Mouse (Mus musculus): Measurements from ENCODE around the gene Gpa33.

Gene Gpa33

DNA sequence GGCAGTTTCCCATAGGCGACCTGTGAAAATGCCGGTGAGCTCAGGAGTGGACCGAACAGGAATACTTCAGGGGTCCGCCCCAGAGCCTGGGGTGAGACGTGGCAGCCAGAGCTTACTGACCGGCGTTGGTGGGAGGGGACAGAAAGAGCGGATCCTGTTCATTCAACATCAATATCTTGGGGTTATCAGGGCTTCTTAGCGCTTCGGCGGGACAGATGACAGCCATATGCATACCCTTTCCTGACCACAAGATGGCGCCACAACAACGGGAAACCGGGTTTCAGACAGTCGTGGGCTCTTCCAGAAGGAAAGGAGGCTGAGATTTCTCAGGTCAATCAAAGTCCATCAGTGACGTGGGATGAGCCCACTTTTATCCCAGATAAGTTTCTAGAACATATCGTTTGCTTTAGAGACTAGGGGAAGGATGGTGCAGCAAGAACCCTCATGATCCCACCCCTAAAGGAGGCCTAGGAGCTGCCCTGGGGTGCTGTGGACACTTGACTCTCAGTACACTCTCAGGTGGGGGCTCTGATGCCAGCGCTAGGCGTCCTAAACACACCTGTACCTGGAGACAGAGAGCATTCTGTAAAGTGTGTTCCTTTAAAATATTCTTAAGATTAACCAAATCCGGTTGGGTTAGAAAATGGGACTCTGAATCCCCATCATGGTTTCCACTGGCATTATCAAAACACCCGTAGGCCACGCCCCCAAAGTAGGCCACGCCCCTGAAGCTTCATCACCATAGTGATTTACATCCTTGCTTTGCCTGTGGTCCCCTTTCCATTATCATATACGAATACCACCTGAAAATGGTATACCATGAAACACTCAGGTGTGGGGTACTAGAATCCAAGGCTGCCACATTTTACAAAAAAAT is 30.8 kb downstream of the Gpa33 start:
- peak; percentile 20 to 44 for DNase-seq (ENCODE audit: low spot score in 2 of 2)

DNA sequence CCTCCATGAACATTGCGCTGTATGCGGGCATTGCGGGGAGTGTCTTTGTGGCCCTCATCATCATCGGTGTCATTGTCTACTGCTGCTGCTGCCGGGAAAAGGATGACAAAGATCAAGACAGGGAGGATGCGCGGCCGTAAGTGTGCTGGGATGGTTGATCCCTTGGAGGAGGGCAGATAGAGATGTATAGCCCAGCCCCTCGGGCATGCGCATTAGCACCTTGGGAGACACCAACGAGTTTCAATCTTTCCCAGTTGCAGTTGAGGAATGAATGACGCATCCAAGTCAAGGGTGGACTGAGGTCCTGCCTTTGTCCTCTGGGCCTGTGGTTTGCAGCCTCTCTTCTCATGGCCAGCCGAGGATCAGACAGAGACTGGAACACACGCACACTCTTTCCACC is 34.5 kb downstream of the Gpa33 start:
- no peak for DNase-seq (ENCODE audit: low spot score in 2 of 2)

DNA sequence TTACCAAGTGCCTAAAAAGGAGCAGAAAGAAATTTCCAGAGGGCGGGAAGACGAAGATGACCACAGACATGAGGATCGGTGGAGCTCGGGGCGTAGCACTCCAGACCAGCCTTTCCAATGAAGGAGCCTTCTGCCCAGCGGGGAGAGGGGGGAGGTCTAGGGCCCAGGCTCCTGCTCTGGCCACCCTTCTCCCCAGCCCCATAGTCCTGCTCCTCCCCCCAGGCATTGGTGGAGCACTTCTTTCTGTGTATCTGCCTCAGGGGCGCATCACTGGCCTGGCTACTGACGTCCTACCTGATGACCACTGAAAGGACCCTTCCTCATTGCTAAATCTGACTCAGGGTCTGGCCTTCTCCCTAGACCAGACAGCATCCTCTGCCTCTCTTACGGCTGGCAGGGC is 35.1 kb downstream of the Gpa33 start:
- no peak for DNase-seq (ENCODE audit: low spot score in 2 of 2)

DNA sequence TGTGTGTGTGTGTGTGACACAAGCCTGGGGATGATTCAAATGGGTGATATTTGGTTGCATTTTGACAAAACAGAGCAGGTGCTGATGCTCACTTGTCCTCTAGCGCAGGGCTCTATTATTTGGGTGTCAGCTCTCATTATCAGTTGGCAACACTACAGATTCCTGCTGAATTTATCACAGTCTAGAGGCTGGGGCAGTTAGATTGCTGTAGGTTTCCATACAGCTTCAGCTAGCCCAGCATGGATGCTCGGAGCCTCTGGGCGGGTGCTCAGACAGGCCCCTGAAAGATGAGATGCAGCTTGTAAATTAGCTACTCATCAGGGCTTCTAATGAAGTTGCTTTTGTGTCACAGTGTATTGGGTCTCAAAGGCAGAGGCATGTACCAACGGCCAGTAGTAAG is 37.4 kb downstream of the Gpa33 start:
- no peak for DNase-seq (ENCODE audit: low spot score in 2 of 2)

DNA sequence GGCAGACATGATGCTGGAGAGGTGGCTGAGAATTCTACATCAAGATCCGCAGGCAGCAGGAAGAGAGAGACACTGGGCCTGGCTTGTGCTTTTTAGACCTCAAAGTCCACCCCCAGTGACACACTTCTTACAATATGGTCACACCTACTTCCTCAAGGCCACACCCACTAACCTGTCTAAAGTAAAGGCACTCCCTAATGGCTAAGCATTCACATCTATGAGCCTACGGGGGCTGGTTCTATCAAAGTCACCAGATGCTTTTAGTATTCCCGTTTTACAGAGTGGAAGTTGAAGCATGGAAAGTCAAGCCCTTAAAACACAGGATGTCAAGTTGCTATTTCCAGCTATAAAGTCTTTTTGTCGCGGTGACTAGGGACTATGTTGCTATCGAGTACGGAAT is 38.0 kb downstream of the Gpa33 start:
- DNase-seq (ENCODE audit: low spot score in 2 of 2): no peak

DNA sequence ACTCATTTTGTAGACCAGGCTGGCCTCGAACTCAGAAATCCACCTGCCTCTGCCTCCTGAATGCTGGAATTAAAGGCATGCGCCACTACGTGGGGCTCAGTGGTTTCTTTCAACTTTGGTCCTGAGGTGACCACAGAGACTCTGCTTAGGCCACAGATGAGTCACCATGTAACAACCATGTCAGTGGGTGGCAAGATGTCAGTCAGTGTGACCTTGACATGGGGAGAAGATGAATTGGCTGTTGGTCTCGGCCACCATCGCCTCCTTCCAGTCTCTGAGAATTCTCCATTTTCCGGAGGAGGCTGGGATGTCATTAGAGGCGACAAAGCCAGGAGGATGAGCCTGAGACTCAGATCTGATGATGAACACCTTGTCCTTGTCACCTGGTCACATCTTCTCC is 39.7 kb downstream of the Gpa33 start:
- DNase-seq (ENCODE audit: low spot score in 2 of 2): no peak

DNA sequence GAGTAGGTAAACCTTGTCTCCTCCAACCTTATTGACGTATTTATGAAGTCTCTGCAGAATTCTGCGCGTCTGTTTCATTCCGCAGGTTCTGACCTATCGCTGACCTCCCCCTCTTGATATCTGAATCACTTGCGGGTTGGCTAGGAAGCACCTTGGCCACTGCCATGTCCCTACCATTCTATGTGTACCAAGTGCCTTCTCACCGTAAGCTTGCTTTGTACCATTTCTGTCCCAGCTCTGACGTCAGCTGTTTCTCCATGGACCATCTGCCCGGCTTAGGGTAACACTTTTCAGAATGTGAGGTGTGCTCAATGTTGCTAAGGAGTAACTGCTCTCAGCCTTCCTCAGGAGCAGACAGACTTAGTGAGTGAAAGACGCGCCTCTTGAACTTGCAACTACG is 40.8 kb downstream of the Gpa33 start:
- no peak for DNase-seq (ENCODE audit: low spot score in 2 of 2)

DNA sequence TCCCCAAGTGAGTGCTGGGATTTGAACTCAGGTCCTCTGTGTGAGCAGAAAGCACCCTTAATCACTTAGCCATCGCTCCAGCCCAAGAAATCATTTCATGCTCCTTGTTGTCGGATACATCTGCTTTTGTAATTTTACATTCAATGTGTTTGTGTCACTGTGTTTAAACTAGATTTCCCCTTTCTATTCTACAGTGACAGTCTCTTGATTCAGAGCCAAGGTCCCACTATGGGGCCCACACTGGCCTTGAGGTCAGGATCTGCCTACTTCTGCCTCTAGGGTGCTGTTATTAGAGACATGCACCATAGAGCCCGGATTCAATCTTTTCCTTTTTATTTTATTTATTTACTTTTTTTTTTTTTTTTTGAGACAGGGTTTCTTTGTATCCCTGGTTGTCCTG is 43.0 kb downstream of the Gpa33 start:
- DNase-seq (ENCODE audit: low spot score in 2 of 2): no peak

DNA sequence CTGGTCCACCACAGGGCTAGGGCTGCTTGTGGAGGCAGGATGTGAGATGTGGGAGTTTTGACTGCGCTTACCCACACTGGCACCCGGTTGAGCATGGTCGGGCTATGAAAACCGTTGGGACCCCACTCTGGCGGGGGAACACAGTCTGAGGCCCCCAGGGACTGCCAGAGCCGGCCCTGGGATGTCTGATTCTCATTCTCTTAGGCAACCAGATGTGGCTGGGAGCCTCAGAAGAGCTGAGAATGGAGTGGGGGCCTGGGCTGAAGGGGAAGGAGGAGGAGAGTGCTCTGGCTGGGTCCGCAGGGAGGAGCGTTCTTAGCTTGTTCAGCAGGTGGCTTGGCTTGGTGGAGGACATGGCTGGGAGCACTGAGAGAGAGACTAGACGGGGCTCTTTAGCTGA is 43.6 kb downstream of the Gpa33 start:
- DNase-seq (ENCODE audit: low spot score in 2 of 2): no peak

DNA sequence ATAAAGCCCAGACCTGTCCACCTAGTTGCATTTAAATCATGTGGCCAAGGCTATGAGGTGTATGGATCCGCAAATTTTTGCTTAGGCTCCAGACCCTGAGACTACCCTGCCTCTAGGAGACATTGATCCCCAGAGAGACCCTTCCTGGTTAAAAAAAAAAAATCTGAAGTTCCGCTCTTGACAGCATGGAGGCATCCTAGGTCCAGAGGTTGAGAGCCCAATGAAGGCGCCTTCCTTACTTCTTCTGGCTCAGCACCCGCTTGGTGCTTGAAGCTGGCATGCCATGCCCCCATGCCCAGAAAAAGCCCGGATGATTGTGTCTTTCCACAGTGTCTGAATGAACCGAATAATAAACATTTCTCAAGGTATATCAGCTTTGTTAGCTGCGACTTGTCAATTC is 51.5 kb downstream of the Gpa33 start:
- DNase-seq (ENCODE audit: low spot score in 2 of 2): no peak

DNA sequence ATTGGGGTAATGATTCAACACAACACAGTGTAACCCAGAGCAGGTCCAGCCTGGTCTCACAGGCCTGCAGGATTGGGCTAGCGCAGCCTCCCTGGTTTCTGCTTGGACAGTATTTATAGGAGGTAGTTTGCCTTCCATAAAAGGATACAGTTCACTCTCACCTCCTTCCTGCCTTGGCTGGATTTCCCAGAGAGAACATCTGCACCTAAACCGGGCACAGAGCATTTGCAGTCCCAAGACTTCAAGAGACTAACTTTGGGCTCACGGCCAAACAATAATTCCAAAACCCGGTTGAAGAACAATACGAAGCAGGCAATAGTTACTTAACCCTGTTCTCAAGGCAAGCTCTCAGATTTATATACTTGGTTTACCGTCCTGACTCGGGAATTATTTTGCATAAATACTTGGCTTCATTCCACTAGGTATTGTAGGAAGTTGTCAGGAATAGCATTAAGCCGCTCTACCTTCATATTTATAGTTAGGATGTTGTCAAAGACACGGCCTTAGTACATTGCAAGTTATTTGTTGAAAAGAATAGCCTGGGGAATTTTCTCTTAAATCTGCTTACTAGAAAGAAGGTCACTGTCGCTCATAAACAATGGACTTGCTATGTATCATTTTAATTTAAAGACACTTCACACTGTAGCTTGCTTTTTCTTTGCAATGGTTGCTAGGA is 53.1 kb downstream of the Gpa33 start:
- peak; percentile 5 for DNase-seq (ENCODE audit: low spot score in 2 of 2)

DNA sequence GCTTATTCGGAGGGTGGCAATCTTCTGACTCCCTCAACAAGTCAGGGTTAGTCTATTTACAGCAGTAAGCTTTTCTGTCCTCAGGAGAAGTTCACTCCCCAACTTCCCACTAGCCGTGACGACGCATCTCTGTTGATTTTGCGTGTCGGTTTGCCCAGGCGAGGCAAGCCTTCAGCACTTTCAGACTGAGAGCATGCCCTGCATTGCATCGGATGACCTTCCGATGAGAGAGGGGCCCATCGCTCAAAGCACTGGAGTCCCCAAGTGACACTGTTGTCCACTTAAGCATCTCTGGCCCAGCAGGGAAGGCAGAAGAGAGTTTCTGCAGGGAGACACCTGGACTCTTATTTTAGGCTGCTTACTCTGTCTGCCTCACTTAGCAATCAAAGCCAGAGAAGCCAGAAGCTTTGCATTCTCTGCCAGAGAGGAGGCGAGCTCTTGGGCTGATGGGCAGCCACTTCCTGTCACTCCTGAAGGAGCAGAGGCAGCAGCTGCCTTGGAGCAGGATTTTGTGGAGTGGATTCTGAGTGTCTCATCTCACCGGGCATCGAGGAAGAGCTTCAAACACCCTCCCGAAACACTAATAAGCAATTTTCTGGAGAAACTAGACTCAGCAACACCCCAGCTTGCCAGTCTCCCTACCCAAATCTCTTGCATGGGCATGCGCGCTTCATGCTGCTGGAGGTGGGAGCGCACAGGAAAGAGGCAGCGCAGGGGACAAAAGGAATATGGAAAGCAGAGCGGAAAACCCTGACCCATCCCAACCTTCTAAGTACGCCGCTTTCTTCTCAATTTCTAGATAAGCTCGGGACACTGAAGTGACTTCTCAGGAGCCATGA is 54.6 kb downstream of the Gpa33 start:
- DNase-seq (ENCODE audit: low spot score in 2 of 2): no peak

DNA sequence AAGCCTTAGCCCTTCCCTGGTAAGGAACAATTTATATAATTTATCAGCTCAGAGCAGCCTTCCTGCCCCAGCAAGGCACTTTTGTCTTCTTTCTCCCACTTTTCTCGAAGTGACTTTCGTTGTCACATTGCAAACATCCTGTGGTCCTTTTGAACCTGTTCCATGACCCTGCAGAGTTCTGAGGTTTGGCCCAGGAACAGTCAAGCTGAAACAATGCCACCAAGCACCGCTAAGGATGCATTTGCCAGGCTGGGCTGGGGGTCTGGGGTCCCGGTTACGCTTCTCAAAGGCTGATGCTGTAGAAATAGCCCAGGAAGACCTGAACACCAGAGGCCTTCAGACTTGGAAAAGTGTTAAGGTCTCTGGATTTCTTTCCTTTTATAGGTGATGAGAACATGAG is 55.3 kb downstream of the Gpa33 start:
- DNase-seq (ENCODE audit: low spot score in 2 of 2): no peak

DNA sequence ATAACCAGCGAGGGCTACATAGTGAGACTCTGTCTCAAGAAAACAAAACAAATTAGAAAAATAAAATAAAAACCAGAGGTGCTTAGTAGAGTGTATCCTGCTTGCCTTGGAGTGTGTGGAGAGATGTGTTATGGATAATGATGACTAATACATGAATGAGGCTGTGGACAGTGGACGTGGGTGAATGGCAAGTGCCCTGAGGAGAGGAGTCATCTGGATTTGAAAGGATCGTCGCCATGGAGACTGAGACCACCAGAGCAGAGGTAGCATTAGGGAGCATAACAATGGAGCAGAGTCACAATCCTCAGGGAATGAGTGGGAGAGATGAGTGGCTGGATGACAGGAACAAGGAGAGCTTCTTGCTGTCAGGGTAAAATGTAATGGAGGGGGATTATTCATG is 59.8 kb downstream of the Gpa33 start:
- DNase-seq (ENCODE audit: low spot score in 2 of 2): no peak

DNA sequence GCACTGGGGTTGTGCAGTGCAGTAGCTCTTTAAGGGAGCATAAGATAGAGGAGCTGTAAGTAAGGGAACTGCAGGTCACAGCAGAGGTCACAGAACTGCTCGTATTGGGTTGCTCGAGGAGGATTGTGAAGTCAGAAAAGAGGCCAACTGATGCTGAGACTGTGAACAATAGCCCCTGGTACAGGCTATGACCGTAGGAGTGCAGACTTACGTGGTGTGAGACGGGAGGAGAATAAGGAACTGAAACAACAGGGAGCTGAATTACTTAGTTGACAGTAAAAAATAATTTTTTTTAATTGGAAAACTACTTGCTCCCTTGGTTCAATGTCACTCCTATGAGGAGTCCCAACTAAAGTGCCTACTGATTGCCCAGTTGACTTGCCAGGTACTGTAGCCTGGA is 74.1 kb downstream of the Gpa33 start:
- no peak for DNase-seq (ENCODE audit: low spot score in 2 of 2)

DNA sequence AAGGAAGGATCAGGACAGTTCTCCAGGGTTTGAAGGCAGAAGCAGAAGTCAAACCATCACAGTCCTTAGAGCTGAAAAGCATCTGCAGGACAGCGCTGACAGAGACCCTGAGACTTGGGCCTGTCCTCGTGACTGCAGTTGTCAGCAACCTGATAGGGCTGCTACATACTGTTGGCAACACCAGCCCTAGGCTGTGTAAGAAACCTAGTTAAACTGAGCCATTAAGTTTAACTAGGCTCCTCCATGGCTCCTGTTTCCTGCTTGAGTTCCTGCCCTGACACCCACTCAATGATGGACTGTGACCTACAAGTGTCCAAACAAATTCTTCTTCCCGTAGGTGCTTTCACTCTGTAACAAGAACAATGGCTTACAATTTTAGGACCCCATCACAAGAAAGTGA is 75.1 kb downstream of the Gpa33 start:
- DNase-seq (ENCODE audit: low spot score in 2 of 2): no peak

DNA sequence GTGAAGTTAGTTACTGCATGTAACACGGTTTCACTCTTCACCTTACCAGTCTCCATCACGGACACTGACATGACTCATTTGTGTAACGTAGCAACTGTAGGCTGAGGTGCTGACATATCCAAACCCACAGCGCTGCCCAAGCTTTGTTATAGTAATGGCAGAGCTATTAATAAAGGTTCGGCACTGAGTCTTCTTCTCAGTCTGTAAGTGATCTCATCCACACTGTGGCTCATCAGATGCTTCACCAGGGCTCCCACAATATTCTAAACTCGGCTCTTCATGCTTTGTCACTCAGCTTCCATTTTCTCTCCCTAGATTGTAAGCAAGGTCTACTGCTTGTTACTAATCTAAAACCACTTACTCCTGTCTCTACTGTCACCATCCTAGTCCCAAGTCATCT is 79.3 kb downstream of the Gpa33 start:
- DNase-seq (ENCODE audit: low spot score in 2 of 2): no peak

DNA sequence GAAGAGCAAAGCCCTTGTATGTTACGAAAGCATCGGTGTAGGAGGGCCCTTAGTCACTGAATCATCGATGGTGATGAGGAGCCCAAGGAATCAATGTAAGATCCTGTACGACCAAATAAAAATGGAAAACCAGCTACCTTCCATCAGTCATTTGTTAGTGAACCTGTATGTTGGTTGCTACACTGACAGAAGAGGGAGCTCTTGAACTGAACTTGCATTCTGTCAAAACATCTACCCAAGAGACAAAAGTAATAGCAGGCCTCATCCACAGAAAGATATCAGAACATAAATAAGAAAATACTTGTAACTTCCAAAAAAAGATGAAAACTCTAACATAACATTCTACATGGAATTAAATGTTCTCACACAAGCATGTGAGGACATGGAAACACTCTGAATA is 84.1 kb downstream of the Gpa33 start:
- DNase-seq (ENCODE audit: low spot score in 2 of 2): no peak

Measured in heart, adult 9 months (tissue).